ENCODE assay signal across 9 mouse cellular contexts in genomic region chr2:153445137-153446016, GRCm38 (mm10). TPM values are rescaled to one million over a fixed set of nuclear protein-coding genes. Genes with fewer than 3 reads are reported as not detected.
DNase-seq lines count a peak whose midpoint lies in the region; ATAC-seq and TF ChIP-seq lines count a peak whose summit lies in the region.
"Had no signal": no experiment of that assay in that cellular context is flagged by ENCODE, and none has a peak within 500 bp of the region (broad histone marks: within the 10 kb centered on the region; RNA-seq: fewer than 3 reads in every experiment).

No protein-coding gene starts in this region.

- H3K9me3 ChIP-seq in heart, embryonic 13.5 days: no peaks in the 10 kb centered on the region
- no peaks in the 10 kb centered on the region for H3K9me3 ChIP-seq in limb, embryonic 12.5 days
- no peaks in the 10 kb centered on the region for H3K9me3 ChIP-seq in midbrain, postnatal 0 days (ENCODE audit: low read length)

- no peaks in the 10 kb centered on the region for H3K27me3 ChIP-seq in heart, embryonic 13.5 days (replicated peaks)
- no peaks in the 10 kb centered on the region for H3K27me3 ChIP-seq in limb, embryonic 12.5 days
- H3K27me3 ChIP-seq in midbrain, postnatal 0 days (ENCODE audit: insufficient read depth, low read length): no peaks in the 10 kb centered on the region

- TF ChIP-seq POLR2A in brain, embryonic 14.5 days (IDR thresholded peaks at IDR 0.05; ENCODE audit: borderline replicate concordance, extremely low read depth, insufficient read depth, insufficient read length, poor library complexity, severe bottlenecking): 0 out of 2 replicates have a peak, but pooled peaks have one; percentile 35

- peak; percentile 6; the same call in 1 of the 2 replicates for ATAC-seq in heart, embryonic 13.5 days (ENCODE audit: extremely low read depth, insufficient number of reproducible peaks, low FRiP score, low TSS enrichment)
- ATAC-seq in limb, embryonic 12.5 days (ENCODE audit: insufficient number of reproducible peaks, insufficient read depth, low FRiP score, low TSS enrichment, low read depth): peak; percentile 50
- ATAC-seq in midbrain, postnatal 0 days (ENCODE audit: low FRiP score): peak; percentile 31

- DNase-seq in right cerebral cortex, adult 2 months (ENCODE audit: low spot score in 2 of 2): peak; percentile 27 to 31
- DNase-seq in right cerebral cortex, adult 18-20 months: no peak
- peak; percentile 77 for DNase-seq in brain, embryonic 14.5 days (ENCODE audit: low read depth)
- DNase-seq in midbrain, postnatal 0 days (ENCODE audit: low spot score): no peak
- no peak for DNase-seq in ovary, postnatal 10 days (ENCODE audit: low spot score)
- no peak for DNase-seq in MN1 (ENCODE audit: low spot score)

- TF ChIP-seq CTCF in brain, embryonic 14.5 days (IDR thresholded peaks at IDR 0.05; ENCODE audit: borderline replicate concordance, extremely low read depth, insufficient read depth, insufficient read length): no peak
- TF ChIP-seq CTCF in midbrain, postnatal 0 days (IDR thresholded peaks at IDR 0.05): no peak

- H3K27ac ChIP-seq in heart, embryonic 13.5 days (replicated peaks): peak overlapping the region; percentile 97
- peak overlapping the region; percentile 96 for H3K27ac ChIP-seq in limb, embryonic 12.5 days
- H3K27ac ChIP-seq in midbrain, postnatal 0 days (ENCODE audit: low read depth, low read length): peak overlapping the region; percentile 94

- H3K9ac ChIP-seq in heart, embryonic 13.5 days: peak overlapping the region; percentile 97
- H3K9ac ChIP-seq in limb, embryonic 12.5 days (replicated peaks): peak overlapping the region; percentile 87
- H3K9ac ChIP-seq in midbrain, postnatal 0 days (replicated peaks; ENCODE audit: low read length, poor library complexity, severe bottlenecking): peak overlapping the region; percentile 94

- no peaks in the 10 kb centered on the region for H3K36me3 ChIP-seq in heart, embryonic 13.5 days
- H3K36me3 ChIP-seq in limb, embryonic 12.5 days: no peaks in the 10 kb centered on the region
- H3K36me3 ChIP-seq in midbrain, postnatal 0 days (ENCODE audit: insufficient read depth, low read length): no peaks in the 10 kb centered on the region; the same call in 1 of the 2 replicates

- under 1% methylated on average over 59 of the region's 59 CpGs for WGBS in heart, embryonic 13.5 days
- WGBS in limb, embryonic 12.5 days: under 1% methylated on average over 59 of the region's 59 CpGs
- under 1% methylated on average over 57 of the region's 59 CpGs for WGBS in midbrain, postnatal 0 days

- H3K4me1 ChIP-seq in heart, embryonic 13.5 days: peaks cover 49% of the 10 kb centered on the region
- H3K4me1 ChIP-seq in limb, embryonic 12.5 days (replicated peaks): peaks cover 35% of the 10 kb centered on the region
- peaks cover 23% of the 10 kb centered on the region for H3K4me1 ChIP-seq in midbrain, postnatal 0 days (ENCODE audit: insufficient read depth, low read length)

- H3K4me2 ChIP-seq in heart, embryonic 13.5 days: peak overlapping the region; percentile 96
- H3K4me2 ChIP-seq in limb, embryonic 12.5 days: peak overlapping the region; percentile 91
- H3K4me2 ChIP-seq in midbrain, postnatal 0 days (ENCODE audit: low read depth, low read length, poor library complexity, severe bottlenecking): peak overlapping the region; percentile 93

- peak overlapping the region; percentile 97 for H3K4me3 ChIP-seq in heart, embryonic 13.5 days
- peak overlapping the region; percentile 89 for H3K4me3 ChIP-seq in limb, embryonic 12.5 days (replicated peaks)
- peak overlapping the region; percentile 90 for H3K4me3 ChIP-seq in midbrain, postnatal 0 days (ENCODE audit: low read depth, low read length)

RNA-seq across cellular contexts. Expression of gene 4930404H24Rik, which starts 47.2 kb away (rescaled TPM):
- not detected in 2 replicates for polyA plus RNA-seq in brain, embryonic 14.5 days (2012; rRNA removed)
- not detected in 2 replicates for polyA plus RNA-seq in heart, embryonic 13.5 days (2015; fragmentation: Nextera tagmentation; extraction: Ambion mirVana)
- polyA plus RNA-seq in limb, embryonic 12.5 days (2016; fragmentation: Nextera tagmentation; extraction: Ambion mirVana): not detected in 2 replicates
- total RNA-seq in midbrain, postnatal 0 days (2014; rRNA removed): not detected in 2 replicates
- not detected in 2 replicates for polyA plus RNA-seq in midbrain, postnatal 0 days (2015; fragmentation: Nextera tagmentation; extraction: Ambion mirVana)
- total RNA-seq: neutrophil, adult 5-6 weeks had no signal

Comparison
In these comparisons a context has a peak if more than half of its experiments do, and no peak if none do; other contexts are left out.
1. DNase-seq: peak in right cerebral cortex, adult 2 months (2 of 2) and brain, embryonic 14.5 days (single experiment); none in right cerebral cortex, adult 18-20 months (single experiment), midbrain, postnatal 0 days (single experiment), ovary, postnatal 10 days (single experiment) and MN1 (single experiment).
2. Peak in every context shown above with its lines, with median percentiles within 50 percentile points of each other: ATAC-seq, H3K27ac ChIP-seq, H3K4me2 ChIP-seq, H3K4me3 ChIP-seq and H3K9ac ChIP-seq.